16 mouse cellular contexts compared by ENCODE assay signal in genomic region chr9:104240146-104240545, GRCm38 (mm10).
"Had no signal": no experiment of that assay in that cellular context is flagged by ENCODE, and none has a peak within 500 bp of the region (broad histone marks: within the 10 kb centered on the region; RNA-seq: fewer than 3 reads in every experiment).

No protein-coding gene starts in this region.

- H3K4me3 ChIP-seq: left cerebral cortex, adult 2 months; limb, embryonic 10.5 days; limb, embryonic 13.5 days; liver, embryonic 12.5 days; liver, embryonic 15.5 days; stomach, embryonic 15.5 days had no signal

- H3K4me1 ChIP-seq: limb, embryonic 10.5 days; limb, embryonic 13.5 days; liver, embryonic 12.5 days; liver, embryonic 15.5 days; stomach, embryonic 15.5 days had no signal

- H3K9ac ChIP-seq: limb, embryonic 13.5 days; liver, embryonic 12.5 days; liver, embryonic 15.5 days; stomach, embryonic 15.5 days had no signal

- DNase-seq: kidney, adult 18-20 months; layer of hippocampus, postnatal 36 days; liver; lung, adult 2 months; midbrain, embryonic 14.5 days; right cerebral cortex, postnatal 14 days; spleen, adult 18-20 months; thymus, postnatal 25 days had no signal

- ATAC-seq: liver, embryonic 12.5 days had no signal

- H3K27me3 ChIP-seq: limb, embryonic 13.5 days; liver, embryonic 12.5 days; liver, embryonic 15.5 days; stomach, embryonic 15.5 days had no signal

- H3K9me3 ChIP-seq: limb, embryonic 10.5 days; limb, embryonic 13.5 days; liver, embryonic 12.5 days; liver, embryonic 15.5 days; stomach, embryonic 15.5 days had no signal

- H3K36me3 ChIP-seq: stomach, embryonic 15.5 days had no signal

- H3K4me2 ChIP-seq: limb, embryonic 13.5 days; liver, embryonic 12.5 days; liver, embryonic 15.5 days; midbrain, embryonic 11.5 days; stomach, embryonic 15.5 days had no signal

- H3K27ac ChIP-seq: kidney, postnatal 0 days; left cerebral cortex, adult 2 months; limb, embryonic 10.5 days; limb, embryonic 13.5 days; liver, embryonic 12.5 days; liver, embryonic 15.5 days; stomach, embryonic 15.5 days had no signal
